Mouse (Mus musculus) ES-E14 (cell line): ENCODE results near the gene Col1a1. TPM values are rescaled to one million over a fixed set of nuclear protein-coding genes. Genes with fewer than 3 reads are reported as not detected.

Experiments
- DNase-seq: peaks from one replicate; pipeline ENCODE4 v3.0.0-alpha.2; 2013; ENCODE audit warnings: low read depth, low spot score
- H3K27ac ChIP-seq: 2 replicates; pipeline ENCODE4 v1.5.1; 2012; ENCODE audit warnings: low read depth, mild to moderate bottlenecking, low read length, moderate library complexity, mixed read lengths; ENCODE audit not compliant: poor library complexity, insufficient read depth, severe bottlenecking
- H3K36me3 ChIP-seq: 2 replicates; pipeline ENCODE4 v1.6.1; 2012; ENCODE audit warnings: mild to moderate bottlenecking, low read length, moderate library complexity, mixed read lengths; ENCODE audit not compliant: control insufficient read depth, poor library complexity, insufficient read depth, severe bottlenecking
- H3K4me1 ChIP-seq, 2 experiments: fragments of 150-350 bp in 1 of 2; sonication (generic) in 1 of 2; 2 replicates each; pipeline ENCODE4 v1.6.1; 2012; ENCODE audit warnings: low read length in 2 of 2, mild to moderate bottlenecking in 1 of 2, mixed read lengths in 1 of 2; ENCODE audit not compliant: control insufficient read depth in 2 of 2, insufficient read depth in 2 of 2, poor library complexity in 1 of 2
- H3K4me3 ChIP-seq, 2 experiments: fragments of 150-350 bp in 1 of 2; sonication (generic) in 1 of 2; 2 replicates each; pipeline ENCODE4 v1.5.1; 2012; ENCODE audit warnings: low read length in 2 of 2, low read depth in 1 of 2, mild to moderate bottlenecking in 1 of 2, mixed read lengths in 1 of 2; ENCODE audit not compliant: insufficient read depth in 1 of 2, poor library complexity in 1 of 2, severe bottlenecking in 1 of 2
- H3K9ac ChIP-seq: 2 replicates; pipeline ENCODE4 v1.6.1; 2012; ENCODE audit warnings: low read depth, mild to moderate bottlenecking, low read length, mixed read lengths; ENCODE audit not compliant: poor library complexity, insufficient read depth, severe bottlenecking
- H3K9me3 ChIP-seq: fragments of 150-350 bp; sonication (generic); 2 replicates; pipeline ENCODE4 v1.6.1; 2012; ENCODE audit warnings: low read depth, mild to moderate bottlenecking, low read length; ENCODE audit not compliant: control insufficient read depth, insufficient read depth
- CHD2 ChIP-seq: IDR thresholded peaks from 2 replicates; pipeline ENCODE4 v1.6.1; 2014; ENCODE audit warnings: mild to moderate bottlenecking, low read depth, low read length, inconsistent platforms
- HCFC1 ChIP-seq: IDR thresholded peaks from 2 replicates; pipeline ENCODE4 v1.6.1; 2012; ENCODE audit warnings: low read length, inconsistent platforms, borderline replicate concordance; ENCODE audit not compliant: insufficient read depth
- MAFK ChIP-seq: IDR thresholded peaks from 2 replicates; pipeline ENCODE4 v1.6.1; 2014; ENCODE audit warnings: mild to moderate bottlenecking, low read depth, low read length, inconsistent platforms; ENCODE audit not compliant: insufficient read depth
- ZC3H11A ChIP-seq: IDR thresholded peaks from 2 replicates; pipeline ENCODE4 v1.6.1; 2012; ENCODE audit warnings: low read depth, mild to moderate bottlenecking, inconsistent platforms, low read length, borderline replicate concordance
- ZNF384 ChIP-seq: IDR thresholded peaks from 2 replicates; pipeline ENCODE4 v1.6.1; 2012; ENCODE audit warnings: low read depth, low read length, inconsistent platforms
- in situ Hi-C, 2 experiments: fragments of 600-800 bp; cut with MboI; formaldehyde crosslinking; loops; one replicate each; pipeline ENCODE4 v1.15.1; 2025; ENCODE audit warnings: low sequenced_read_pairs in 2 of 2, inconsistent platforms in 1 of 2; ENCODE audit not compliant: unreplicated experiment in 2 of 2
- total RNA-seq: library from RNA; depleted of rRNA; stranded (reverse); fragments of 300-350 nt; gene quantifications from 2 replicates; pipeline ENCODE4 v1.2.3, GENCODE M21; 2012

Gene Col1a1
- total RNA-seq, 1 experiment, result 125 TPM

DNA sequence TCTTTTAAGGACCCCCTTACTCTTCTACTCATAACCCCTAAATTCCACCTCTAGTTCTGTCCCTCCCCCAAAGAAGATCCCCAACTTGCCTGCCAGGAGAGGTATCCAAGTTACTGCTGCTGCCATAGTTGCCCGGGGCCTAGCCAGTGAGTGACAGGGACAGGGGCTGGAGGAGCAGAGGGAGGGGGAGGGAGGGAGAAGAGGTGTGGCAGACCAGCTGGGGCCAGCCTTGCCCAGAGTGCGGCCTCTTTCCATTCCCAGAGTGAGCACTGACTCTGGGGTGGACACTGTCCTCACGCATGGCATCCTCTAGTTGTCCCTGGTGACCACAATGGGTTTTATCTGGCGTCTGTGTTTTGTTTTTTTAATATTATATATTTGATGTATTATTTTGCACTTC is 37.3 kb downstream of the Col1a1 start:
- Histone ChIP-seq H3K36me3 (no peaks in the 10 kb centered on the region), H3K4me3 (no peak overlapping the region), H3K9me3 (no peaks in the 10 kb centered on the region), H3K4me1 (no peaks in the 10 kb centered on the region), H3K9ac (no peak overlapping the region), H3K27ac (no peak overlapping the region)
- in situ Hi-C loops, result no loop called here
- no peak for TF ChIP-seq HCFC1
- TF ChIP-seq MAFK, result no peak
- TF ChIP-seq ZC3H11A, result no peak
- TF ChIP-seq CHD2, result no peak
- no peak for TF ChIP-seq ZNF384
- DNase-seq, result no peak

DNA sequence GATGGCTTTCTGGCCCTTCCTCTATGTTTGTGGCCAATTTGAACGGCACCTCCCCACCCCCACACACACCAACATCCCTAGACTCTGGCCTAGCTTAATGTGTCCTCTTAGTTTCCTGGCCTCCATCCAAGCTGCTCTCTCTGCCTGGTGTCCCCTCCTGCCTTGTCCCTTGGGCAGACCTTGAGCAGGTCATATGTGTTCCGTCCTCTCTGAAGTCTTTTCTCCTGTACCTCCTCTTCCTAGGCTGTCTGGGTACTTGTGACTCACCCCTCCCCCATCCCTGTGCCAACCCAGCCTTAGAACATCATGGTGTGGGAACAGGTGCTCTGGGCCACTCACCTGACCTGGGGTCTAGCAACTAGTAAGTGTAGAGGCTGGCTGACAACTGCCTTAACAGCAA is 38.9 kb downstream of the Col1a1 start:
- H3K4me1 ChIP-seq, result peaks cover 0 to 2% of the 10 kb centered on the region in 2 experiments; a peak in 1 of 4 replicates
- no peak for DNase-seq
- in situ Hi-C loops, result no loop called here
- no peaks in the 10 kb centered on the region for H3K36me3 ChIP-seq
- no peaks in the 10 kb centered on the region for H3K9me3 ChIP-seq
- no peak for TF ChIP-seq HCFC1
- no peak for TF ChIP-seq CHD2
- no peak for TF ChIP-seq ZC3H11A
- TF ChIP-seq MAFK, result no peak
- TF ChIP-seq ZNF384, result no peak
- H3K27ac ChIP-seq, result no peak overlapping the region
- no peak overlapping the region for H3K4me3 ChIP-seq
- H3K9ac ChIP-seq, result no peak overlapping the region

DNA sequence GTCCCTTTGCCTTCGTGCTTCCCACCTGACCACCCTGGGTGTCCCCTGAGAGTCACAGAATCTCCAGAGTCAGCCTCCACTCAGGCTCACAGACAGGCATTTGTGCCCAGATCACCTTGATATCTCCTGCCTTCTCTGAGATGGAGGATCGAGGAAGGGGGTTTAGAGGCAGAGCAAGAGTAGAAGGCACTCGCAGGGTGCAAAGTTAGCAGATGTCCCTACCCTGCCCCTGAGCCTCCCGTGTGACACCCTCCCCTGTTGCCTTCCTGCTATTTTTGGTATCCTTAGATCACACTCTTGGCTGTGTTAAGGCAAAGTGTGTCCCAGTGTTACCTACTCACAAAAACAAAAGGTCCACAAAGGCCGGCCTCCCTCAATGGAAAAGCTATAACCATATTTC is 40.2 kb downstream of the Col1a1 start, which contains the start of gene Sgca:
Gene Sgca, minus strand, starts transcription at position 129 of the 400 bp plus-strand sequence.
- peaks cover 0 to 2% of the 10 kb centered on the region in 2 experiments; a peak in 1 of 4 replicates for H3K4me1 ChIP-seq
- no peak within 1 kb of the TSS; the same call in 1 of the 2 replicates for H3K27ac ChIP-seq
- DNase-seq, result no peak
- no peak within 1 kb of the TSS for H3K4me3 ChIP-seq
- in situ Hi-C loops, result no loop called here
- TF ChIP-seq ZNF384 (no peak), HCFC1 (no peak), ZC3H11A (no peak), MAFK (no peak), CHD2 (no peak)
- H3K36me3 ChIP-seq, result no peaks in the 10 kb centered on the region
- H3K9ac ChIP-seq, result no peak within 1 kb of the TSS
- H3K9me3 ChIP-seq, result no peaks in the 10 kb centered on the region

DNA sequence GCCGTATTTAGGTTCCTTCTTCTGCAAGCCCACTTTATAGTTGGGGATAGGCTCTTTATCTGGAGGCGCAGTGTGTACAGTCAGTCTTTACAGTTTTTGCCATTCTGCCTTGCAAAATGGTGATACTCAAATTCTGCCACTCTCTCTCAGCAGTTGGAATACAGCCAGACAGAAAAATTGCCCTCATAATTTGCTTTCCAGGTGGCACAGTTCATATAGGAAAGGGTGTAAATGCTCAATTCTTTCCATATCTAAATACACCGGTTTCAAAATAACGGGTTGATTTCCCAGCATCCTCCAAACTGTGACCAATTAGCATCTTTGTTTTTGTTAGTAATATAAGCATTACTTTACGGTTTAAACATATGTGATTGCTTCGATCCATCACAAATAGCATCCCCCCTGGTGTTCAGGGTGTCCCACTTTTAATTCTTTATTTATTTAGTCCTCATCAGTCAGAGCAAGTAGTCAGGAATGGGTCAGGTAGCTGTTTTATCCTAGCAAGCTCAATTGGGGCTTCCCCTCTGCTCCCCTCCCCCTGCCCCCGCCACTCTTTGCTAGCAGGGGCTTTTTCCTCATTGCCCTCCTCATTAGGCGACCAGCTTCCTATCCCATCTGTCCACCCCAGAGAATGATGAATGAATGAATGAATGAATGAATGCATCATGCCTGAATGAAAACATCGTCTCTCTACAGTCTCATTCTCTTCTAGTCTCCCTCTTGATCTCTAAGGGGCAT is 42.3 kb downstream of the Col1a1 start:
- Histone ChIP-seq H3K9ac (no peak overlapping the region), H3K36me3 (no peaks in the 10 kb centered on the region), H3K4me3 (no peak overlapping the region), H3K4me1 (peaks cover 0 to 2% of the 10 kb centered on the region in 2 experiments; a peak in 1 of 4 replicates), H3K27ac (no peak overlapping the region), H3K9me3 (no peaks in the 10 kb centered on the region)
- DNase-seq, result no peak
- TF ChIP-seq ZNF384 (no peak), CHD2 (no peak), HCFC1 (no peak), ZC3H11A (no peak), MAFK (no peak)
- in situ Hi-C loops, result no loop called here
